Mouse (Mus musculus) testis, adult 2 months (tissue): Measurements from ENCODE around the gene Chtf18.

Experiments
- CTCF ChIP-seq: fragments of 200-500 bp; IDR thresholded peaks from 2 replicates; pipeline ENCODE4 v1.5.1; 2012; ENCODE audit warnings: low read depth, mild to moderate bottlenecking, inconsistent platforms, low read length, moderate library complexity; ENCODE audit not compliant: control insufficient read depth, insufficient read depth, insufficient replicate concordance
- POLR2A ChIP-seq: fragments of 200-500 bp; IDR thresholded peaks from 2 replicates; pipeline ENCODE4 v1.6.1; 2012; ENCODE audit warnings: low read depth, mild to moderate bottlenecking, inconsistent platforms, low read length, moderate library complexity; ENCODE audit not compliant: control insufficient read depth

GRCm38 (mm10) chr17:25754241-25754640 is 27.0 kb upstream of the Chtf18 start, which contains the start of gene Msln:
- TF ChIP-seq POLR2A (no peak), CTCF (no peak)
